8 mouse cellular contexts compared by ENCODE assay signal in the genomic region with DNA sequence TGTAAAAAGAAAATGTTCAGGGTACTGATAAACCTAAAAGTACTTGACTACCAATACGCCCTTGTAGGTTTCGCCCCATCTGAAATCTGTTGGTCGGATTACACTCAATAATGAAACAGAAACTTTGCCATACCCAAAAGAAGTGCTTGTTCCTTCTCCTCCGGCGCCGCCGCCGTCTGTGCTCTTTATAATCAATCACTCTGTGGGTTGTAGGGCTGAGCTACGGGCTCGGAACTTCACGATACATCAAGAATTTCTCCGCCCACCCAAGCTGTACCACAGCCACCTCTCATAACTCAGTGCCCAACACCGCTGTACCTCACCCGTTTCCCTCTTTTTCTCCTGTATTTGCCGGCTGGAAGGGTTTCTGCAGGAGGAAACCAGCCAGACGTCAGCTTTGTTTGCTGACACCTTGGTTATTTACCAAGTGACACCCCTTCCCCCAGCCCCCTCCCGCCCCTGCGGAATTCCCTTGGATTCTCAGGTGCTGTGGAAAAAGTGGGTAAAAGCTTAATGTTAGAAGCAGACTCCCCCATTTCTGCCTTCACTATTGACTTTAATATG. TPM values are rescaled to one million over a fixed set of nuclear protein-coding genes. Genes with fewer than 3 reads are reported as not detected.
DNase-seq lines count a peak whose midpoint lies in the region; ATAC-seq lines count a peak whose summit lies in the region.

No protein-coding gene starts in this region.

- DNase-seq in kidney, postnatal 14 days = no peak
- DNase-seq in embryo, embryonic 11 days = peak; percentile 65
- no peak for DNase-seq in right cerebral cortex, postnatal 14 days
- no peak for DNase-seq in cerebellum, postnatal 25 days
- no peak for DNase-seq in ovary, postnatal 36 days (ENCODE audit: low spot score)

- peak overlapping the region; percentile 38 for H3K4me3 ChIP-seq in kidney, embryonic 15.5 days (replicated peaks)
- peak overlapping the region; percentile 15; the same call in 1 of the 2 replicates for H3K4me3 ChIP-seq in midbrain, embryonic 16.5 days (ENCODE audit: low read depth, low read length)

- H3K4me2 ChIP-seq in kidney, embryonic 15.5 days = peak overlapping the region; percentile 61
- peak overlapping the region; percentile 43 for H3K4me2 ChIP-seq in midbrain, embryonic 16.5 days (ENCODE audit: low read length)

- H3K9ac ChIP-seq in kidney, embryonic 15.5 days = no peak overlapping the region
- no peak overlapping the region for H3K9ac ChIP-seq in midbrain, embryonic 16.5 days (ENCODE audit: low read depth, low read length)

- no peaks in the 10 kb centered on the region for H3K36me3 ChIP-seq in kidney, embryonic 15.5 days
- no peaks in the 10 kb centered on the region for H3K36me3 ChIP-seq in midbrain, embryonic 16.5 days (ENCODE audit: control insufficient read depth, insufficient read depth, low read length)

- WGBS in kidney, embryonic 15.5 days = 4% methylated on average over 18 of the region's 18 CpGs
- WGBS in midbrain, embryonic 16.5 days = 19% methylated on average over 18 of the region's 18 CpGs

- peaks cover 8% of the 10 kb centered on the region; the same call in 1 of the 2 replicates for H3K27me3 ChIP-seq in kidney, embryonic 15.5 days
- H3K27me3 ChIP-seq in midbrain, embryonic 16.5 days (ENCODE audit: control insufficient read depth, insufficient read depth, low read depth, low read length) = no peaks in the 10 kb centered on the region

- no peak for ATAC-seq in kidney, embryonic 15.5 days (replicated peaks; ENCODE audit: low FRiP score)
- ATAC-seq in inflammation-experienced regulatory T-cells, adult 6 months = peak; percentile 41
- ATAC-seq in midbrain, embryonic 16.5 days = no peak

- H3K27ac ChIP-seq in kidney, embryonic 15.5 days = no peak overlapping the region
- H3K27ac ChIP-seq in midbrain, embryonic 16.5 days (ENCODE audit: low read length) = no peak overlapping the region

- no peaks in the 10 kb centered on the region for H3K9me3 ChIP-seq in kidney, embryonic 15.5 days (replicated peaks)
- H3K9me3 ChIP-seq in midbrain, embryonic 16.5 days (replicated peaks; ENCODE audit: control insufficient read depth, low read length, poor library complexity, severe bottlenecking) = no peaks in the 10 kb centered on the region

- peaks cover 13% of the 10 kb centered on the region; the same call in 1 of the 2 replicates for H3K4me1 ChIP-seq in kidney, embryonic 15.5 days
- peaks cover 3% of the 10 kb centered on the region; the same call in 1 of the 2 replicates for H3K4me1 ChIP-seq in midbrain, embryonic 16.5 days (ENCODE audit: control insufficient read depth, insufficient read depth, low read length)

RNA-seq across cellular contexts. Expression of a gene that starts 10.4 kb away (rescaled TPM):
- polyA plus RNA-seq in kidney, embryonic 15.5 days (2015; fragmentation: Nextera tagmentation; extraction: Ambion mirVana) = 0.05 TPM in 2 replicates
- not detected for polyA plus RNA-seq in inflammation-experienced regulatory T-cells, adult 6 months (2017; shearing (Covaris generic))
- 0.30 and 0.35 TPM in 2 replicates for polyA plus RNA-seq in midbrain, embryonic 16.5 days (2015; fragmentation: Nextera tagmentation; extraction: Ambion mirVana)

RNA-seq across cellular contexts. Expression of a gene that starts 20.3 kb away (rescaled TPM):
- polyA plus RNA-seq in kidney, embryonic 15.5 days (2015; fragmentation: Nextera tagmentation; extraction: Ambion mirVana) = 64.6 and 70.7 TPM in 2 replicates
- polyA plus RNA-seq in inflammation-experienced regulatory T-cells, adult 6 months (2017; shearing (Covaris generic)) = 10 to 100 TPM; 44.0 to 62.2 (median 49.6) TPM
- polyA plus RNA-seq in midbrain, embryonic 16.5 days (2015; fragmentation: Nextera tagmentation; extraction: Ambion mirVana) = 79.6 and 84.9 TPM in 2 replicates

RNA-seq across cellular contexts. Expression of a gene that starts 39.9 kb away (rescaled TPM):
- polyA plus RNA-seq in kidney, embryonic 15.5 days (2015; fragmentation: Nextera tagmentation; extraction: Ambion mirVana) = 185 and 190 TPM in 2 replicates
- 10 to 100 TPM in 1 of 3 experiments, 1 to 10 TPM in 2; 2.7 to 42.2 (median 4.1) TPM for polyA plus RNA-seq in inflammation-experienced regulatory T-cells, adult 6 months (2017; shearing (Covaris generic))
- 17.6 and 23.6 TPM in 2 replicates for polyA plus RNA-seq in midbrain, embryonic 16.5 days (2015; fragmentation: Nextera tagmentation; extraction: Ambion mirVana)

RNA-seq across cellular contexts. Expression of a gene that starts 56.3 kb away (rescaled TPM):
- polyA plus RNA-seq in kidney, embryonic 15.5 days (2015; fragmentation: Nextera tagmentation; extraction: Ambion mirVana) = 1.2 and 1.8 TPM in 2 replicates
- 1 to 10 TPM; 1.7 to 2.9 (median 1.9) TPM for polyA plus RNA-seq in inflammation-experienced regulatory T-cells, adult 6 months (2017; shearing (Covaris generic))
- polyA plus RNA-seq in midbrain, embryonic 16.5 days (2015; fragmentation: Nextera tagmentation; extraction: Ambion mirVana) = 0.28 and 0.40 TPM in 2 replicates

RNA-seq across cellular contexts. Expression of a gene that starts 56.4 kb away (rescaled TPM):
- 289 and 314 TPM in 2 replicates for polyA plus RNA-seq in kidney, embryonic 15.5 days (2015; fragmentation: Nextera tagmentation; extraction: Ambion mirVana)
- 100 to 1,000 TPM; 124 to 194 (median 151) TPM for polyA plus RNA-seq in inflammation-experienced regulatory T-cells, adult 6 months (2017; shearing (Covaris generic))
- polyA plus RNA-seq in midbrain, embryonic 16.5 days (2015; fragmentation: Nextera tagmentation; extraction: Ambion mirVana) = 54.2 and 56.7 TPM in 2 replicates
